Mouse (Mus musculus) thymus, adult 2 months (tissue): ENCODE data around the gene Mosmo.

Experiments
- CTCF ChIP-seq: fragments of 200-500 bp; IDR thresholded peaks from 2 replicates; pipeline ENCODE4 v1.5.1; 2012; ENCODE audit warnings: mild to moderate bottlenecking, control low read depth, low read length, moderate library complexity, borderline replicate concordance; ENCODE audit not compliant: control insufficient read depth, poor library complexity, insufficient read depth; ENCODE audit errors: extremely low read depth
- POLR2A ChIP-seq: fragments of 200-500 bp; IDR thresholded peaks from 2 replicates; pipeline ENCODE4 v1.6.1; 2012; ENCODE audit warnings: mild to moderate bottlenecking, low read length, control low read depth, moderate library complexity; ENCODE audit not compliant: control insufficient read depth, poor library complexity, insufficient read depth; ENCODE audit errors: extremely low read depth

GRCm38 (mm10) chr7:120767369-120767768, 90.0 kb downstream of the Mosmo start:
- TF ChIP-seq CTCF (no peak), POLR2A (no peak)
